Comparison of ENCODE assay signal across 20 mouse cellular contexts in the genomic region with DNA sequence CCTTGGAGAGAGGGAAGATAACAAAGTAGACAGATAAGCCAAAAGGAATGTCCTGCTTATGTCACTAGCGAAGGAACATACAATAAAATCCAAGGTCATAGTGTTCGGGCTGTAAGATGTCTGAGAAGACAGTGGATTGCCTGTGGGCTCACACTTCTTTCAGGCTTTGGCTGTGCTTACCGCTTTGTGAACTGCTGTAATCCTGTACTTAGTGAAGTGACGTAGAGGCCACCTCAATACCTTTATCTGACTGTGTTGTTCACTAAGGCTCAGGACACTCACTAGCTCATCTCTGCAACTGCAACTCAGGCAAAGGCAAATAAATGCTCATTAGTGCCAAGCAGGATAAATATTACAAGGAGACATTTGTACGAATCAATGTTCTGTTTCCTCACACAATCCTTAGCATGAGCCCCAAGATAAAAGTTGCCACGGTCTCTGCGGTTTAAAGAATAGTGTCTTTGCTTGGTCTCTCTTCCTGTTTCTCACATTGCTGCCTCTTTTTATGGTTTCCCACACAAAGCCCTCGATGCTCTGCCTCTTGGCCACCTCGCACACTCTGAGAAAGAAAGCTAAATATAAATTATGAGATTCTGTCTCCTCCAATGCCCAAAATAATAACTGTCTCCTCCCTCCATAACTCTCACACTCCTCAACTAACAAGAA. TPM values are rescaled to one million over a fixed set of nuclear protein-coding genes. Genes with fewer than 3 reads are reported as not detected.
A peak's percentile ranks its signal among the peaks of the same experiment; 100 is the strongest.
DNase-seq lines count a peak whose midpoint lies in the region; ATAC-seq and TF ChIP-seq lines count a peak whose summit lies in the region.
"Had no signal": no experiment of that assay in that cellular context is flagged by ENCODE, and none has a peak within 500 bp of the region (broad histone marks: within the 10 kb centered on the region; RNA-seq: fewer than 3 reads in every experiment).

No protein-coding gene starts in this region.

- intact Hi-C loops in heart, adult 2 months (cut with DNase I), result no loop called here

- WGBS in intestine, embryonic 16.5 days, result 60% methylated on average over 9 of the region's 9 CpGs
- WGBS in intestine, embryonic 15.5 days, result 57% methylated on average over 9 of the region's 9 CpGs
- 48% methylated on average over 9 of the region's 9 CpGs for WGBS in heart, adult 2 months

- no peak for TF ChIP-seq POLR2A in heart, adult 2 months (IDR thresholded peaks at IDR 0.05; ENCODE audit: insufficient read depth, low read depth, low read length)

- H3K4me1 ChIP-seq in intestine, embryonic 16.5 days (ENCODE audit: control insufficient read depth, insufficient read depth, low read length), result no peaks in the 10 kb centered on the region
- H3K4me1 ChIP-seq in intestine, embryonic 15.5 days (replicated peaks), result no peaks in the 10 kb centered on the region
- no peaks in the 10 kb centered on the region for H3K4me1 ChIP-seq in heart, adult 2 months (ENCODE audit: control insufficient read depth, insufficient read depth, low read length)

- no peaks in the 10 kb centered on the region for H3K36me3 ChIP-seq in intestine, embryonic 16.5 days (ENCODE audit: control insufficient read depth, insufficient read depth, low read length)
- H3K36me3 ChIP-seq in intestine, embryonic 15.5 days, result no peaks in the 10 kb centered on the region
- no peaks in the 10 kb centered on the region for H3K36me3 ChIP-seq in heart, adult 2 months (ENCODE audit: control insufficient read depth, insufficient read depth, low read length)

- ATAC-seq in intestine, embryonic 16.5 days, result 0 out of 2 replicates have a peak, but pooled peaks have one; percentile 21
- ATAC-seq in intestine, embryonic 15.5 days, result no peak
- peak; percentile 78 for ATAC-seq in megakaryocyte, adult 5-6 weeks (ENCODE audit: poor library complexity, severe bottlenecking)
- no peak for ATAC-seq in frontal cortex, adult (ENCODE audit: low TSS enrichment)
- ATAC-seq: liver, postnatal 0 days had no signal

- no peaks in the 10 kb centered on the region for H3K79me2 ChIP-seq in heart, adult 2 months (replicated peaks; ENCODE audit: control insufficient read depth, insufficient read depth, low read length)

- no peak for TF ChIP-seq EP300 in heart, adult 2 months (IDR thresholded peaks at IDR 0.05; ENCODE audit: insufficient read depth, low read depth, low read length)

- no peaks in the 10 kb centered on the region for H3K27me3 ChIP-seq in intestine, embryonic 16.5 days (replicated peaks; ENCODE audit: control insufficient read depth, insufficient read depth, low read length)
- no peaks in the 10 kb centered on the region for H3K27me3 ChIP-seq in intestine, embryonic 15.5 days (replicated peaks)
- H3K27me3 ChIP-seq in heart, adult 2 months (ENCODE audit: control insufficient read depth, insufficient read depth, low read length), result no peaks in the 10 kb centered on the region

- H3K9me3 ChIP-seq in intestine, embryonic 16.5 days (ENCODE audit: control insufficient read depth, low read length), result no peaks in the 10 kb centered on the region
- H3K9me3 ChIP-seq in intestine, embryonic 15.5 days, result no peaks in the 10 kb centered on the region

- no peak overlapping the region for H3K9ac ChIP-seq in intestine, embryonic 16.5 days (ENCODE audit: low read depth, low read length)
- H3K9ac ChIP-seq in intestine, embryonic 15.5 days, result no peak overlapping the region
- H3K9ac ChIP-seq in heart, adult 2 months (ENCODE audit: low read depth, low read length), result no peak overlapping the region
- H3K9ac ChIP-seq: hindbrain, embryonic 14.5 days; liver, postnatal 0 days had no signal

- H3K4me2 ChIP-seq in intestine, embryonic 16.5 days (ENCODE audit: low read depth, low read length), result no peak overlapping the region
- no peak overlapping the region for H3K4me2 ChIP-seq in intestine, embryonic 15.5 days (replicated peaks)
- H3K4me2 ChIP-seq: heart, embryonic 11.5 days; hindbrain, embryonic 14.5 days; midbrain, embryonic 11.5 days had no signal

- H3K4me3 ChIP-seq in intestine, embryonic 16.5 days (ENCODE audit: low read length), result no peak overlapping the region
- no peak overlapping the region for H3K4me3 ChIP-seq in intestine, embryonic 15.5 days (replicated peaks)
- H3K4me3 ChIP-seq in heart, adult 2 months, result no peak overlapping the region

- peak; percentile 44 to 46 for DNase-seq in CD8-positive naive resting alpha-beta T cell, adult 2 months (ENCODE audit: low read depth in 2 of 2, low spot score in 2 of 2)
- peak; percentile 45 for DNase-seq in thymus, postnatal 25 days
- no peak for DNase-seq in right cerebral cortex, postnatal 10 days (ENCODE audit: low spot score in 2 of 2)
- no peak for DNase-seq in heart, adult 2 months
- DNase-seq: cerebellum, postnatal 10 days; gastrocnemius, postnatal 25 days; heart, postnatal 14 days; kidney, adult 8-10 months; kidney, postnatal 25 days; liver; liver, postnatal 0 days; lung, postnatal 14 days; retina, postnatal 1 day had no signal

- no peak overlapping the region for H3K27ac ChIP-seq in intestine, embryonic 16.5 days (ENCODE audit: low read length)
- no peak overlapping the region for H3K27ac ChIP-seq in intestine, embryonic 15.5 days
- no peak overlapping the region for H3K27ac ChIP-seq in heart, adult 2 months
- H3K27ac ChIP-seq: hindbrain, embryonic 14.5 days had no signal

- no peak for TF ChIP-seq CTCF in heart, adult 2 months (IDR thresholded peaks at IDR 0.05)

RNA-seq across cellular contexts. Expression of gene Mctp2, which starts 8.1 kb away (rescaled TPM):
- 1.7 and 1.8 TPM in 2 replicates for polyA plus RNA-seq in intestine, embryonic 16.5 days (2015; fragmentation: Nextera tagmentation; extraction: Ambion mirVana)
- polyA plus RNA-seq in intestine, embryonic 15.5 days (2015; fragmentation: Nextera tagmentation; extraction: Ambion mirVana), result 1.8 and 2.2 TPM in 2 replicates
- total RNA-seq in megakaryocyte, adult 5-6 weeks (2015), result 9.5 and 10.7 TPM in 2 replicates
- total RNA-seq in megakaryocyte, adult 5-6 weeks (2017), result 7.0 and 8.5 TPM in 2 replicates
- under 1 TPM; 0.25 to 0.52 TPM for total RNA-seq in heart, adult 2 months (2021)
- polyA plus RNA-seq in heart, adult 2 months (2012; rRNA removed), result 0.35 and 0.41 TPM in 2 replicates

Comparison
In these comparisons a context has a peak if more than half of its experiments do, and no peak if none do; other contexts are left out.
1. ATAC-seq: peak in intestine, embryonic 16.5 days (single experiment) and megakaryocyte, adult 5-6 weeks (single experiment); none in intestine, embryonic 15.5 days (single experiment) and frontal cortex, adult (single experiment).
2. DNase-seq: peak in CD8-positive naive resting alpha-beta T cell, adult 2 months (2 of 2) and thymus, postnatal 25 days (single experiment); none in right cerebral cortex, postnatal 10 days (0 of 2) and heart, adult 2 months (0 of 2).